Mouse (Mus musculus) granulocyte monocyte progenitor cell, adult 5-6 weeks (primary cell): ENCODE data around the gene Pafah1b3. TPM values are rescaled to one million over a fixed set of nuclear protein-coding genes. Genes with fewer than 3 reads are reported as not detected.
"Not testable (repeated sequence)": the region's sequence is repeated elsewhere in the genome, so short reads cannot be mapped to it uniquely, and the experiment has no call there.

Experiments
- ATAC-seq: replicated peaks from 2 replicates; pipeline ENCODE4 v1.8.0; 2016; ENCODE audit warnings: mild to moderate bottlenecking, moderate TSS enrichment, inconsistent platforms; ENCODE audit not compliant: poor library complexity, severe bottlenecking
- total RNA-seq, 2 experiments: library from RNA; stranded (forward) in 1 of 2; stranded (reverse) in 1 of 2; fragments of 200-712, 200-1000 nt in 1 of 2; fragments of >200 nt in 1 of 2; fragmentation: Nextera tagmentation in 1 of 2; gene quantifications; 2 replicates each; pipeline ENCODE4 v1.2.3; 2014 to 2017

The Pafah1b3 gene
- total RNA-seq, 2 experiments from 2014 or later, result 16.1 to 41.6 TPM

DNA sequence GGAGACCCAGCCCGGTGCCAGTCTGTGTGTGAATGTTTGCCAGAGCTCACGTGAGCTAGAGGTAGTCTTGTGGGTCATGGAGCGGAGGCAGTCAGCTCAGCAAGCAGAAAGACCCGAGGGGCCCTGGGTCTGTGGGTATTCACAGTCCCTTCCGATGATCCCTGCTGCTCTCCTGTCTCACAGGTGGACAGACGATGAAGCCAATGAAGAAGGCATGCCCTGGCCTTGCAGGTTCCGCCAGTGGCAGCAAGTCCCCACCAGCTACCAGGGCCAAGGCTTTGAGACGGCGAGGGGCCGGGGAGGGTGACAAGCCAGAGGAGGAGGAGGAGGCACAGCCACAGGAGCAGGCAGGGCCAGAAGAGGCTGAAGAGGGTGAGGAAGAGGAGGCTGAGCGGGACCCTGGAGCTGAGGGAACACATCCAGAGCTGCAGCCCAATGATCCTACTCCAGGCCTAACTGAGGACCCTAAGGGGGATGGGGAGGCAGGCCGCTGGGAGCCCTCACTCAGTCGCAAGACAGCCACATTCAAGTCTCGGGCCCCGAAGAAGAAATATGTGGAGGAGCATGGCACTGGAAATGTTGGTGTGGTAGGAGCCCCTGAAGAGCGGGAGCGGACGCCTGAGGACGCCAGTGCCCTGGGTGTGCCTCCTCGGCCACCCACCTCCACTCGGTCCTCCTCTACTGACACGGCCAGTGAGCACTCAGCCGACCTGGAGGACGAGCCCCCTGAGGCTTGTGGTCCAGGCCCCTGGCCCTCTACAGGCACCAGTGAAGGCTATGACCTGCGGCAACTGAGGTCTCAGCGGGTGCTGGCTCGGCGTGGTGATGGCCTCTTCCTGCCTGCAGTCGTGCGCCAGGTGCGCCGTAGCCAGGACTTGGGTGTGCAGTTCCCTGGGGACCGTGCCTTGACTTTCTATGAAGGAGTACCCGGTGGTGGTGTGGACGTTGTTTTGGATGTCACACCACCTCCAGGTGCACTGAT, 26.8 kb downstream of the Pafah1b3 start:
- ATAC-seq, result no peak

DNA sequence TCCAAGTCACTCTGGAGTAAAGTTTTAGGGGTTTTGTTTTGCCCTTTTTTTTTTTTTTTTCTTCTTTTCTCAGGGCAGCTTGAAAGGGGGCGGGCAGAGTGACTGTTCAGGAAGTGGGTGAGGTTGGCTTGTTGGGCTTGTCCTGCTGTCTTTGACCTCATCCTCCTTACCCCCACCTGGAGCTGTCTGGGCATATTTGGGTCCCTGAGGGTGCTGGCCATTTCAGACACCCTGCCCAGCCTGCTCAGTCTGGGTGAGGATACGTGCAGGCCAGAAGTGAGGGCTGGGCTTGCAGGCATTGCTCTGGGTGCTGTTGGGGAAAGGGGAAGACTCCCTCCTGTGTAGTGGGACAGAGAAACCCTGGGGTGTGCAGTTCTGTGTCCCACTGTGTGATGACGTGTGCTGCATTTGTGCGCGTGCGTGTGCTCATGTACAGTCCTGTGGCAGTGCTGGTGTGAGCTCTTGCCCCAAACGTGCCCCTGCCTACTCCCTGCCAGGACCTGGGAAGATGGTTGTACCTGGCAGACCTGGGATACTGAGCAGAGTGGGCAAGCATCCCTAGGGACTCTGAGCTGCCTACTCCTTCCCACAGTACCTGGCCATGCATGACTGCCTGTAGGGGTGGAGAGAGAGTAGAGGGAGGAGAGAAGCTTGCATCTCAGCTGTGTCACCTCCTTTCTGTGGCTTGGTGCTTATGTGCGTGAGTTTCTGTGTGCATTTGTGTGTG, 28.1 kb downstream of the Pafah1b3 start:
- ATAC-seq, result peak; percentile 5

DNA sequence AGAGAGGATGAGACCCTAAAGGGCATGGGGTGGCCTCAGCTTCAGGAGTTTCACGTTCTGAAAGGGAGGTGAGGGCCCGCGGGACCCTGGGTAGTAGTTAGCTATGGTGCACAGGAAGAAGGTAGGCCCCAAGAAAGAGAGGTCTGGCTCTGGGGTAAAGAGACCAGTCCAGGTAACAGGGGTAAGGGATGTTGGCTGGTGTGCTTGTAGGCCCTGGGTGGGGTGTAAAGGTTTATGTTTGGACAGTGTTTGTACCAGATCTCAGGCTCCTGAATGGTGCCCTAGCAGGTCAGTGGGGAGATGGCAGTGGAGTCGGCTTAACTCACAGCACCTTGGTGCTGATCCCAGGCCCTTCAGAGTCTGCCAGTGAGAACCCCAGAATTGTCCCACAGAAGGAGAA, 28.8 kb downstream of the Pafah1b3 start:
- no peak for ATAC-seq

DNA sequence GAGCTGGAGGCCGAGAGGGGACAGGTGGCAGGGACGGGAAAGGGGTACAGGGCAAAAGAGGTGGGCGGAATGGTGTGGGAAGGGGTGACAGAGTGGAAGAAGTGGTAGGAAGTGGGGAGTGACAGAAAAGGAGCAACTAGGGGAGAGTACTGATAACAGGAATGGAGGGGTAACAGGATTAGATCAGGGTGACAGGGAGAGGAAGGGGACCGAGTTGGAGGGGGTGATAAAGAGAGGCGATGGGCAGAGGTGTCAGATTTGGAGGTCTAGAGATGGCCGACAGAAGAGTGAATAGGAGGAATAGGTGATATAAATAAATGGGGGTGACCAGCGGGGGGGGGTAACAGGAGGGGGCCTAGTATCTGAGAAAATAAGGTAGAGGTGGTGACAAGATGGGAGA, 29.2 kb downstream of the Pafah1b3 start:
- ATAC-seq, result no peak

DNA sequence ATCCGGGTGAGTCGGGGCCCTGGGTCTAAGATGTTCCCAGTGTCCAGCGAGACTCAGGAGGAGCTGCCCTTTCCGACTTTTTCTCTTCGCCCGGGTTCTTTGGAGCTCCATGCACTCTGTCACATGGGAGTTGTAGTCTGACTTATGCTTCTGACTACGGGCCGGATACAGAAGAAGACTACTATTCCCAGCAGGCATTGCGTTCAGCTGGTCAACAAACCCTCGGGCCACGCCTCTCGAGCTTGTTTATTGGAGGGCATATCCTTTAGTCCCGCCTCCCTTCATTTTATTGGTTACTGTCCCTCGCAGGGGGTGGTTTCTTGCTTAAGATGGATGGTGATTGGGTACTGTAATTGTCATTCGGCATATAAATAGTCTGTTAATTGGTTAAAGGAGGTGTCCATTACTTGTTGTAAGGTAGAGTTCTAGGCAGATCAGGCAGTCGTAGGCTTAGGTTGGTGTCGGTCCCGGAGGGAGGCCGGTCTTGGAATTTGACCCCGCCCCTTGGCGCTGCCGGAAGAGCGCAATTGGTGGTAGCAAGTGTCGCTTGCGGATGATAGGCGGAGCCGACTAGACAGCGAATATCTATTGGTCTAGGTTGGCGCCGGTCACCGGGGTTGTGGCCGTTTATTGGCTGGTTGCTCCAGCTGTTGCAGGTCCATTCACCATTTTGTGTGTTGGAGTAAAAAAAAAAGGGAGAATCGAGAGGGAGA, 29.9 kb downstream of the Pafah1b3 start:
- peak; percentile 65 for ATAC-seq

DNA sequence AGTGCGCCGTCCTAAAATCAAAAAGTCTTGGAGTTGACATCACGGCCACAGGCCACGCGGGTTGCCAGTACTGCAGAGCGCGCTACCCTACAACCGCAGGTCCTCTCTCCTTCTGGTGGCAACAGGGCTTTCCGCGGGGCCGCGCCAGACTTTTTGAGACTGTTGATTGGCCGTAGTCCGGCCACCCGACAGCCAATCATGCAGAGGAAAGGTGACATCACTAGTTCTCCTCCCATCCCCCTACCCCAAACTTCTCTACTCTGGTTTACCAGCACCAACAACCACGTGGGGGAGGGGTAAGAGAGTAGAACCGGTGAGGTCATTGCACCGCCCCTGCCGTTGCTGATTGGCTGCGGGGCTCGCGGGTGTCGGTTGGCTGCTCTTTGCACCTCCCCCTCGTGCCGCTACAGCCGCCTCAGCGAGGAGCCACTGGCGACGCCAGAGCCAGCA, 30.5 kb downstream of the Pafah1b3 start, which contains the start of gene Cic:
Gene Cic, plus strand, starts transcription at position 404 of the 450 bp plus-strand sequence.
- peak; percentile 69 for ATAC-seq

DNA sequence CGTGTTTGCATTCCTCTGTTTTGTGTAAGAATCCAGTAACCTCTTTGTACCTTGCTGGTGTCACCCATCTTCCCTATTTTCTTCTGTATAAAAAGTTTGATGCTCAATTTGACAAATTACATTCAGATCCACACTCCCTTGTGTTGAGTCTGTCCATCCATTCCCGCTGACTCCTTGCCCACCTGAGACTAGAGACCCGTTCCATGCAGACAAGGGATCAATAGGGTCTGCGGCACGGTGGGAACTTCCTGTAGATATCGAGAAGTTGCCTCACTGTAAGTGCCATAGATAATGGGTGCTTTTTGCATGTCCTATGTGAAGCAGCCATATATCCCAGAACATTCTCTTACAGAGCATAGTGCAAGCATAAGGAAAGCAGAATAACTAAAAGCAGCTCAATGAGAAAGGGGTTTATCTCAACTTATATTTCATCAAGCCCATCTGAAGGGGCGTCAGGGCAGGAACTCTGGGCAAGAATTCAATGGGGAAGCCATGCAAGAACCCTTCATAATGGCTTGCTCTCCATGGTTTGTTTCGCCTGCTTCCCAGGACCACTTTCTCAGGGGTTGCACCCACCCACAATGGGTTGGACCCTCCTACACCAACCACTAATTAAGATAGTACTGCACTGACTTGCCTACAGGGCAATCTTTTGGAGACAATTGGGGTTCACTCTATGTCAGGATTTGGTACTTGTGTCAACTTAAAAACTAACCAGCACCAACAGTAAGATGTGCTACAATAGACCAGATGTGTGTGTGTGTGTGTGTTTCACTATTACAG, 31.4 kb downstream of the Pafah1b3 start:
- no peak for ATAC-seq

DNA sequence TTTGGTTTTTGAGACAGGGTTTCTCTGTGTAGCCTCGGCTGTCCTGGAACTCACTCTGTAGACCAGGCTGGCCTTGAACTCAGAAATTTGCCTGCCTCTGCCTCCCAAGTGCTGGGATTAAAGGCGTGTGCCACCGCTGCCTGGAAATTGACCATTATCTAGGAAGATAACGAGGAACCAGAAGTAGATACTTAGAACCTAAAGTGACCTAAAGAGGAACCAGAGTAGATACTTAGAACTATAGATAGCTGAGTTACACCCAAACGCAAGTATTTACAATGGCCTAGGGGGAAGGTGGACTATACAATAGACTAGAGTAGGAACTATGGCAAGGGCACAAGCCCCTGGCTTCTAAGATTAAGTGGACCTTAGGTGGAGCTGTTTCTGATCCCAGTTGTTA, 32.0 kb downstream of the Pafah1b3 start:
- not testable (repeated sequence) for ATAC-seq

DNA sequence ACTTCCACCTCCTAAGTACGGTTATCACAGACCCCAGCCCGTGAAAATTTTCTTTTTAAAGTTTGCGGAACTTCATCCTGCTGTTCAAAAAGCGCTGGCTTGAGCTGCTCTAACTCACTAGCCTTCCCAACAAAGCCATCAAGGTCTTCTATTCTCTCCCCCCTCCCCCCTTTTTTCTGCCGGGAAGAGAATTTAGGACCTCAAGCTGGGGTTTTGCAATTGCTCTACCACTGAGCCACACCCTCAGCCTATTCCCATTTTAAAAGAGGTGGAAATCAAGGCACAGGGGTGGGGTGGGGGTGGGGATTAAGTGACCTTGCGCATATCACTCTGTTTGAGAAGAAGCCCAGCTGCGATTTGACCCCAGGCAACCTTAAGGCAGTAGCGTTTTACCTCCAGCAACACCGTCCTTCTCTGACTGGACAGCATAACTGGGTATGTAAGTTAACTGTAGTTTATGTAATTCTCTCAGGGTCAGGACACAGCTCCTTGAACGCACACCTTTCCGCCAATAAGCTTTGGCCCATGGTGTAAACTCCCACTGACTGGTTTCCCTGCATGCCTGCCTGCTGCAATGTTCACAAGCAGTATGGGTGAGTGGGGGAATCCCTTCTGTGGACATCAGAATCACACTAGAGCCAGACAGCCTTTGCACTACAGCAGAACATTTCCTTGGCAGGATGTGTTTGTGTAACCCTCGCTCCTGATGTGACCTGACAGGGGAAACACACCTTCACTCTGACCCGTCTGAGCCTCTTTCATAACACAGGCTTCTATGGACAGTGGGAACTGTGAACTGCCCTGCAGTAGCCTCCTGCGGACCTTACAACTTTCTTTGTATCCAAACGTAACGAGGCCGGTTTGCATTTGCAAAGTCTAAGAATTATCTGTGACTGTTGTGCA, 33.6 kb downstream of the Pafah1b3 start:
- no peak for ATAC-seq

DNA sequence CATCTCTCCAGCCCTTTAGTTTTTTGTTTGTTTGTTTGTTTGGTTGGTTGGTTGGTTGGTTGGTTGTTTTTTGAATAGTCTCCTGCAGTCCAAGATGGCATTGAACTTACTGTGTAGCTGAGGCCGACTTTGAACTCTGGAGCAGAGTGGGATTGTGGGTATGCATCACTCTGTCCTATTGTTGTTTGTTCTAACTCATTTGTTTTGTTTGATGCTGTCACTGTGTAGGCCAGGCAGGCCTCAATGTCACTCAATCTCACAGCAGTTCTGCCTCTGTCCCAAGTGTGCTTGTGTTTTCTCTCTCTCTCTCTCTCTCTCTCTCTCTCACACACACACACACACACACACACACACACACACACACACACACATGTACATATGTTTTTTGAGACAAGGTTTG, 35.9 kb downstream of the Pafah1b3 start:
- no peak for ATAC-seq

DNA sequence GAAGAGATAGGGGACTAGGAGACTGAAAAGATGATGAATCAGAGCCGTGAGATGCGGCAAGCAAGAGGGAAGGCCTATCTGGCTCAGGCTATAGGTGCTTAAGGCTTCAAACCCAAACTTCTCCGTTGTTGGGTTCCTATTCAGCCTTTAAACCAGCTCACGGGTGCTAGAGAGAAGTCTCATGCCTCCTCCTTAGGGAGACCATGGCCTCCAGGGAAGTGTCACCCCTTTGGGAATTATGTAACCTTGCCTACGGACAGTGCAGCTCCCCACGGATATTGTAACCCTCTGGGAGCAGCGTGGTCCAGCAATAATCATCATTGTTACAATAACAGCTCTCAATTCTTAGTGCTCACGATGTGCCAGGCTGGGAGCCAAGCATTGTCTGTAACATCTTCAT, 46.0 kb downstream of the Pafah1b3 start:
- no peak for ATAC-seq

DNA sequence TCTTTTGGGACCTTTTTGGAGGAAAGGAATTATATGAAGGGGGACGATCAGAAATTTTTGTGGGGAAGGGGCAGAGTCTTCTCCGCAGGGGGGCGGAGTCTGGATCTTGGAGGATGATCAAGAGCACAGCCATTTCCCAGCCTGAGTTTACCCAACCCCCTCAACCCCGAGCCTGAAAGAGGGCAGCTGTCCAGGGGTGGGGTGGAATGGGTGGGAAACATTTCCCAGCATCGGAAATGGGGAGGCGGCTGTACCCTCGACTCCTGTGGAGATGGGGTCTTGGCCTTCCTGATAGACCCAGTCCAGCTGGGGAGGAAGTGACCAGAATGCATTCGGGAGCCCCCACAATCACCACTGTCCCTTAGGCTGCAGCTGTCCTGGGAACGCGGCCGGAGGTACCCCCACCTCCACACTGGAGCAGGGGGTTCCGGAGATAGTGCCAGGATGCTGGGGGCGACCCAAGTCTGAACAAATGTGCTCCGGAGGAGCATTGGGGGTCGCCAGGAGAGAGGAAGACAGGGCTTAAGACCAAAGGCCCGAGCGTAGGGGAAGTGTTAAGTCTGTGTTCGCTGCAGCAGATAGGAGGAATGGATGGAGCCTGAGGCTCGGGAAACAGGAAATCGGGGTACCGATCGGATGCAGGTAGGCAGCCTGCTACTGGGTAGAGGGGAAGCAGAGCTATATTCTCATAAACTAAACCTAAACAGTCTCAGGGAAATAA, 46.6 kb downstream of the Pafah1b3 start:
- no peak for ATAC-seq

DNA sequence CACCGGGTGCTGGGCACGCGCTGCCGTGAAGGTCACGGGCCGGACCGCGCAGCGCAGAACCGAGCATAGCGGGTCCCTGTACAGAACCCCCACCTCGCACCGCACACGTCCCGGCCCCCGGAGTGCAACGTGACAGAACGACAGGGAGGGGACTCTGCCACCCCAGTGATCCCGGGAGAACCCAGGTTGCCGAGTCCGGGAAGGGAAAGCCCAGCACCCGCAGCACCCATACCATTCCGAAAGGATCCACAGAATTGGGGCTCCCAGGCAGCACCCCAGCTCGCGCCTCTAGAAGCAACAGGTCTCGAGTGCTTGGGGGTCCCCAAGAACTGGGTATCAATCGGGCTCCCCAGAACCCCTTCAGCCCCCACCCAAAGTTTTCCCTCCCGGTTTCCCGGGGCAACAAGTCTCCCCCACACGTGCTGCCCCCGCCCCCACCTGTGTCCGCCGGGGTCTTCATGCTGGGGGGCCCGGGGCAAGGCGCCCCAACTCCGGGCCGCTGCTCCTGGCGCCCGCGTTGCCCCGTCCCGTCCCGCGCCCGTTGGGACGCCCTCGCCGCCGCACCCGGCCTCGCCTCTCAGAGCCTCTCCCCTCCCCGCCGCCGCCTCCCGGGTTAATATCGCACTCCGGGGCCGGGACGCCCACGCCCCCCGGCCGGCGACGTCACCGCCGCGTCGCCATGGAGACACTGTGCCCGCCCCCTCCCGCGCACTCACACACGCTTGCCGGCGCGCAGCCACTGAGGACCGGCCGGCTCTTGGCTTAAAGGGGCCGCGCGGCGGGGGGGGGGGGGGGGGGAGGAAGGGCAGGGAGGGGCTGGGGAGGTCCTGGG, 47.4 kb downstream of the Pafah1b3 start, which contains the start of gene Erf:
Gene Erf, minus strand, starts transcription at position 621 of the 832 bp plus-strand sequence.
- peak; percentile 75 for ATAC-seq

DNA sequence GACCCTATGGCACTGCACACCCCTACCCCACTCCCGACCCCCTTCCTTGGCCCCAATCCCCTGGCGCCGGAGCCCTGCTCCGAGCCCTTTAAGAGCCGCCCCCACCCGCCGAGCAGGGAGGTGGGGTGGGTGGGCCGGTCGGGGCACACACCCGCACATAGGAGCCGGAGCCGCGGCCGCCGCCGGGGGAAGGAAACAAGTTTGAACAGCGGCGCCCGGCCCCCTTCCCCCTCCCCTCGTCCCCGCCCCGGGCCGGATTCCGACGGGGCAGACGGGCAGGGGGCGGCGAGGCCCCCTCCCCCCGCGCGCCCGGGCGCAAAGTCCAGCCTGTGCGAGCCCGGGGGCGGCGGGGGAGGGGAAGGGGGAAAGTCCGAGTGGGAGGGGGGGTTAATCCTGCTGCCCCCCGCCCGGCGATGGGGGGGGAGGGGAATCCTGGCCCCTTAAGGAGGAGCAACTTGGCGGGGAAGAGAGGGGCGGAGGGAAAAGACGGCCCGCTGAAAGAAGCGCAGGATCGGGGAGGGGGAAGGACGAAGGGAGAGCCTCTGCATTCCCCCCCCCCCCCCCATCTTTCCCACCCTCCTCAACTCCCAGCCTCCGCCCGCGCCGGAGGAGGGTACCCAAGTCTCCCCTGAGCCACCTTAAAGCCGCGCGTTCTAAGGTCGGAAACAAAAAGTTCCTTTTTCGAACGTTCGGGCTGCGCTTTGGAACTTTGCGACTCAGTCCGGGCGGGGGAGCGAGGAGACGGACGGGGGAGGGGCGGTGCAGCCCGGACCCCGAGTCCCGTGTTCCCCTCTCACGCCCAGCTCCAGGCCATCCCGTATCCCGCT, 48.3 kb downstream of the Pafah1b3 start:
- ATAC-seq, result peak; percentile 19

DNA sequence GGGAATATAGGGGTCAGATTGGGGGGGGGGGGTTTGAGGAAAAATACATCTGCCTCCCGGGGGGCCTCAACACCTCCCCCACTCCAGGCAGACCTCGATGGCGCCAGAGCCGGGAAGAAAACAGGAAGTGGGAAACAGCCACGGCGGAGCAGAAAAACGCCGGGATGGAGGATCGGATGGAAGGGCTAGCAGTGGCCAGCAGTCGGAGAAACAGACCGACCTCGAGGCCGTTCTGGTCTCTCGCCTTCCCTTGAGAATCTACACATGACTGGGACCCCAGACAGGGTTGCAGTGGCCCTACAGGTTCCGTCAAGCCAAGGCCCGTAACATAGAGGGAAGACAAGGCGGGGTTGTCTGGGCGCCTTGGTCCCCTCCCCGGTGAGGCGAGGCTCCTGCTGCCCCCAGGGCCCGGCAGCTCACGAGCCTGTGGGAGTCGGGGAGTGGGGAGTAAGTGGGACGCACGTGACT, 48.9 kb downstream of the Pafah1b3 start:
- ATAC-seq, result peak; percentile 2; the same call in 1 of the 2 replicates

DNA sequence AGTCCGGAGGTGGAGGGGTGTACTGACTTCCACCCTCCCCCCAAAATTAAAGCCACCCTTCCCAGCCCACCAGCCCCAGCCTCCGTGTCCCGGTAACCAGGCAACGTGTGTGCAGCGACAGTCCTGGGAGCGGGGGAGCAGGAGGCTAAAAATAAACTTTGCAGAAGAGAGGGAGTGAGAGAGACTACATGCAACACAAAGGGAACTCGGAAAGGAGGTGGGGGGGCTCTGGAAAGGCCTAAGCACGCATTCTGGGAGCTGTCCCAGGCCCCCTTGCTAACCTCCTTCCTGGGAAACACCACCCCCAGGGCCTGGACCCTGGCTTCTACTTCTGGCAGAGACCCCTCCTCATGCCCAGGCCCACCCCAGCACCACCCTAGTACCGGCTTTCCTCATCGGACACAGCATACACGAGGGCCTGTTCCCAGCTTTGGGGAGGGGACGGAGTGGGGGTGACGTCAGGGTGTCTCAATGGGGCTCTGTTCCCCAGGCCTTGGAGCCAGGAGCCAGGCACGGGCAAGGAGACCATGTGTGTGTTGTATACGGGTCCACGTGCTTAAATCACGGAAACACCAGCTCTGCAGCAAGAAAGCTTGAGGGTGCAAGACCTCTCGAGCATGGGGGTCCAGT, 49.7 kb downstream of the Pafah1b3 start:
- ATAC-seq, result peak; percentile 22; the same call in 1 of the 2 replicates
